Comparison of ENCODE assay signal across 8 mouse cellular contexts in genomic region chr12:110277965-110278307, GRCm38 (mm10). TPM values are rescaled to one million over a fixed set of nuclear protein-coding genes. Genes with fewer than 3 reads are reported as not detected.
DNase-seq lines count a peak whose midpoint lies in the region; ATAC-seq lines count a peak whose summit lies in the region.

No protein-coding gene starts in this region.

- under 1% methylated on average over 28 of the region's 58 CpGs for WGBS in forebrain, embryonic 11.5 days
- WGBS in intestine, embryonic 16.5 days, result under 1% methylated on average over 56 of the region's 58 CpGs
- WGBS in liver, embryonic 16.5 days (ENCODE audit: insufficient replicate concordance), result 1% methylated on average over 35 of the region's 58 CpGs

- H3K9ac ChIP-seq in forebrain, embryonic 11.5 days (ENCODE audit: low read length), result no peak overlapping the region
- peak overlapping the region; percentile 59 for H3K9ac ChIP-seq in intestine, embryonic 16.5 days (ENCODE audit: low read depth, low read length)
- H3K9ac ChIP-seq in liver, embryonic 16.5 days (ENCODE audit: low read depth, low read length), result peak overlapping the region; percentile 41

- H3K4me2 ChIP-seq in forebrain, embryonic 11.5 days (ENCODE audit: low read depth, low read length, severe bottlenecking), result peak overlapping the region; percentile 48; the same call in 1 of the 2 replicates
- peak overlapping the region; percentile 79 for H3K4me2 ChIP-seq in intestine, embryonic 16.5 days (ENCODE audit: low read depth, low read length)
- peak overlapping the region; percentile 49 for H3K4me2 ChIP-seq in liver, embryonic 16.5 days (ENCODE audit: low read depth, low read length)

- DNase-seq in embryo, embryonic 10 days (ENCODE audit: low spot score), result peak; percentile 44
- DNase-seq in embryo, embryonic 9.5 days (ENCODE audit: extremely low spot score), result no peak
- DNase-seq in forebrain, embryonic 11.5 days (ENCODE audit: low spot score), result peak; percentile 63
- peak; percentile 62 for DNase-seq in retina, postnatal 1 day
- no peak for DNase-seq in right cerebral cortex, postnatal 14 days
- no peak for DNase-seq in right cerebral cortex, adult 2 months (ENCODE audit: low spot score in 2 of 2)

- no peaks in the 10 kb centered on the region for H3K9me3 ChIP-seq in forebrain, embryonic 11.5 days (ENCODE audit: control insufficient read depth, low read length)
- no peaks in the 10 kb centered on the region for H3K9me3 ChIP-seq in intestine, embryonic 16.5 days (ENCODE audit: control insufficient read depth, low read length)
- H3K9me3 ChIP-seq in liver, embryonic 16.5 days (replicated peaks; ENCODE audit: control insufficient read depth, low read length), result no peaks in the 10 kb centered on the region

- H3K27ac ChIP-seq in forebrain, embryonic 11.5 days (ENCODE audit: low read depth, low read length), result no peak overlapping the region
- no peak overlapping the region for H3K27ac ChIP-seq in intestine, embryonic 16.5 days (ENCODE audit: low read length)
- no peak overlapping the region for H3K27ac ChIP-seq in liver, embryonic 16.5 days (ENCODE audit: low read length)

- H3K4me1 ChIP-seq in forebrain, embryonic 11.5 days (replicated peaks; ENCODE audit: control insufficient read depth, insufficient read depth, low read length), result peaks cover 15% of the 10 kb centered on the region
- H3K4me1 ChIP-seq in intestine, embryonic 16.5 days (ENCODE audit: control insufficient read depth, insufficient read depth, low read length), result peaks cover 14% of the 10 kb centered on the region
- no peaks in the 10 kb centered on the region for H3K4me1 ChIP-seq in liver, embryonic 16.5 days (ENCODE audit: control insufficient read depth, low read depth, low read length)

- H3K27me3 ChIP-seq in forebrain, embryonic 11.5 days (ENCODE audit: control insufficient read depth, insufficient read depth, low read length), result peaks cover 73% of the 10 kb centered on the region
- peaks cover 75% of the 10 kb centered on the region for H3K27me3 ChIP-seq in intestine, embryonic 16.5 days (replicated peaks; ENCODE audit: control insufficient read depth, insufficient read depth, low read length)
- H3K27me3 ChIP-seq in liver, embryonic 16.5 days (ENCODE audit: control insufficient read depth, insufficient read depth, low read depth, low read length), result peaks cover 71% of the 10 kb centered on the region

- peak overlapping the region; percentile 36 for H3K4me3 ChIP-seq in forebrain, embryonic 11.5 days (ENCODE audit: low read depth, low read length)
- peak overlapping the region; percentile 51 for H3K4me3 ChIP-seq in intestine, embryonic 16.5 days (ENCODE audit: low read length)
- H3K4me3 ChIP-seq in liver, embryonic 16.5 days (ENCODE audit: low read depth, low read length), result peak overlapping the region; percentile 50

- ATAC-seq in forebrain, embryonic 11.5 days (replicated peaks; ENCODE audit: low FRiP score), result no peak
- ATAC-seq in intestine, embryonic 16.5 days, result peak; percentile 46; the same call in 1 of the 2 replicates
- ATAC-seq in liver, embryonic 16.5 days (ENCODE audit: low read depth), result peak; percentile 44; the same call in 1 of the 2 replicates

- no peaks in the 10 kb centered on the region for H3K36me3 ChIP-seq in forebrain, embryonic 11.5 days (ENCODE audit: control insufficient read depth, insufficient read depth, low read length)
- no peaks in the 10 kb centered on the region for H3K36me3 ChIP-seq in intestine, embryonic 16.5 days (ENCODE audit: control insufficient read depth, insufficient read depth, low read length)
- no peaks in the 10 kb centered on the region for H3K36me3 ChIP-seq in liver, embryonic 16.5 days (ENCODE audit: control insufficient read depth, insufficient read depth)

RNA-seq across cellular contexts. Expression of gene Dio3, which starts 0.9 kb away (rescaled TPM):
- 0.31 and 0.32 TPM in 2 replicates for polyA plus RNA-seq in forebrain, embryonic 11.5 days (2014; fragmentation: Nextera tagmentation; extraction: Ambion mirVana)
- 0.82 and 1.2 TPM in 2 replicates for polyA plus RNA-seq in intestine, embryonic 16.5 days (2015; fragmentation: Nextera tagmentation; extraction: Ambion mirVana)
- polyA plus RNA-seq in liver, embryonic 16.5 days (2015; fragmentation: Nextera tagmentation; extraction: Ambion mirVana), result 0.17 and 0.28 TPM in 2 replicates

Comparison
In these comparisons a context has a peak if more than half of its experiments do, and no peak if none do; other contexts are left out.
1. DNase-seq: peak in embryo, embryonic 10 days (single experiment), forebrain, embryonic 11.5 days (single experiment) and retina, postnatal 1 day (single experiment); none in embryo, embryonic 9.5 days (single experiment), right cerebral cortex, postnatal 14 days (single experiment) and right cerebral cortex, adult 2 months (0 of 2).
2. Peak in every context shown above with its lines, with median percentiles within 50 percentile points of each other: H3K4me2 ChIP-seq and H3K4me3 ChIP-seq.